Mouse (Mus musculus): ENCODE data around the gene Skp1a.
"Not testable (repeated sequence)": the region's sequence is repeated elsewhere in the genome, so short reads cannot be mapped to it uniquely, and the experiment has no call there.

The Skp1a gene

GRCm38 (mm10) chr11:52231606-52232541, at the start of gene Skp1a:
Skp1a (plus strand) TSS chr11:52231995.
- peak; percentile 89 for DNase-seq (ENCODE audit: low read depth, low spot score)

- not testable (repeated sequence) for DNase-seq (ENCODE audit: low read depth, low spot score)
These were observed 35.2 kb upstream of the Skp1a start for GRCm38 (mm10) chr11:52196496-52197023.

- DNase-seq (ENCODE audit: low read depth, low spot score): no peak
These were observed 17.9 kb upstream of the Skp1a start, which contains the start of gene Olfr1371 for GRCm38 (mm10) chr11:52213887-52214286. Olfr1371 (minus strand) TSS chr11:52213987.

- peak; percentile 92 for DNase-seq (ENCODE audit: low read depth, low spot score)
These were observed 11.5 kb upstream of the Skp1a start for GRCm38 (mm10) chr11:52220282-52220681.

GRCm38 (mm10) chr11:52221921-52222320, 9.9 kb upstream of the Skp1a start:
- peak; percentile 37 for DNase-seq (ENCODE audit: low read depth, low spot score)

GRCm38 (mm10) chr11:52222891-52223290, 8.9 kb upstream of the Skp1a start:
- DNase-seq (ENCODE audit: low read depth, low spot score): peak; percentile 66

GRCm38 (mm10) chr11:52223968-52224682, 7.7 kb upstream of the Skp1a start:
- DNase-seq (ENCODE audit: low read depth, low spot score): peak; percentile 89

- no peak for DNase-seq (ENCODE audit: low read depth, low spot score)
These were observed 5.7 kb upstream of the Skp1a start for GRCm38 (mm10) chr11:52225986-52226599.

GRCm38 (mm10) chr11:52227053-52227452, 4.7 kb upstream of the Skp1a start:
- no peak for DNase-seq (ENCODE audit: low read depth, low spot score)

- peak; percentile 82 for DNase-seq (ENCODE audit: low read depth, low spot score)
These were observed 4.1 kb upstream of the Skp1a start for GRCm38 (mm10) chr11:52227466-52228226.

GRCm38 (mm10) chr11:52228722-52229448, 2.9 kb upstream of the Skp1a start:
- no peak for DNase-seq (ENCODE audit: low read depth, low spot score)

GRCm38 (mm10) chr11:52230694-52231093, 1.1 kb upstream of the Skp1a start:
- no peak for DNase-seq (ENCODE audit: low read depth, low spot score)

- no peak for DNase-seq (ENCODE audit: low read depth, low spot score)
These were observed 1.4 kb downstream of the Skp1a start for GRCm38 (mm10) chr11:52233043-52233653.

- DNase-seq (ENCODE audit: low read depth, low spot score): no peak
These were observed 2.1 kb downstream of the Skp1a start for GRCm38 (mm10) chr11:52233906-52234305.

- no peak for DNase-seq (ENCODE audit: low read depth, low spot score)
These were observed 2.7 kb downstream of the Skp1a start for GRCm38 (mm10) chr11:52234509-52234908.

- no peak for DNase-seq (ENCODE audit: low read depth, low spot score)
These were observed 9.2 kb downstream of the Skp1a start for GRCm38 (mm10) chr11:52240898-52241542.

GRCm38 (mm10) chr11:52249452-52249851, 17.7 kb downstream of the Skp1a start:
- no peak for DNase-seq (ENCODE audit: low read depth, low spot score)

- DNase-seq (ENCODE audit: low read depth, low spot score): no peak
These were observed 20.0 kb downstream of the Skp1a start for GRCm38 (mm10) chr11:52251770-52252169.

- DNase-seq (ENCODE audit: low read depth, low spot score): no peak
These were observed 20.9 kb downstream of the Skp1a start for GRCm38 (mm10) chr11:52252692-52253091.

Measured in ES-CJ7 (cell line).